Mouse (Mus musculus) cerebellum, adult 11-12 months (tissue): ENCODE measurements around the gene Nnat.
"Not testable (repeated sequence)": the region's sequence is repeated elsewhere in the genome, so short reads cannot be mapped to it uniquely, and the experiment has no call there.

Experiments
- DNase-seq: peaks from one replicate; pipeline ENCODE4 v3.0.0; 2022

The Nnat gene

DNA sequence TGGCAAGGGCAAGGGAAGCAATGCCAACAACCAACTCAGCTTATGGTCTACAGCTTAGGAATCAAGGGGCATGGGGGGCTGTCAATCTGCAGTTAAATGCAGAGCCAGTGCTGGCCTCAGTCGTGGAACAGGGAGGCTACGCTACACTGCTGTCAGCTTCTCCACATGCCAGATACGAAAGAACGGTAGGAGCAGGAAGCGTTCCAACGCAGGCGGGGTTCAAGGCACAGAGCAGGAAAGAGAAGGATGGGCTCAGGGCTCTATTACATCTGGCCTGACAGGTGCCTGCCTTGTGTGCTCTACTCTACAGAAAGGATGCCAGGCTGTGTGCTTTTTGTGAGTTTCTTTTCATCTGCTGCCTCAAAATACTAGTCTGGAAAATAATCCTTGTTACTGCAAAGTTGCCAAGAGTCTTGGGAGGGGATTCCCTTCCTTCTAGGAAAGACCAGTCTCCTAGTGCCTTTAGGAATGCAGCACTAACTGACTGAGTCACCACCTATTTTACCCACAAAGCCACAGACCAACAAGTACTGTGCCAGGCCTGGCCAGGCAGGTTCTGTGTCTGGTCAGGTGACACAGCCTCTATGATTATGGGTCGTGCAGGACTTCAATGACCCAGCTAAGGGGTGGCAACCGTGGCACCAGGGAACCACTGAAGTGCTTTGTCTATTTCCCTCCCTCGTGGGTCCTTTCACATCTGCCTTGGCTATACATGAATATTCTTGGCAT is 7.6 kb upstream of the Nnat start:
- no peak for DNase-seq

DNA sequence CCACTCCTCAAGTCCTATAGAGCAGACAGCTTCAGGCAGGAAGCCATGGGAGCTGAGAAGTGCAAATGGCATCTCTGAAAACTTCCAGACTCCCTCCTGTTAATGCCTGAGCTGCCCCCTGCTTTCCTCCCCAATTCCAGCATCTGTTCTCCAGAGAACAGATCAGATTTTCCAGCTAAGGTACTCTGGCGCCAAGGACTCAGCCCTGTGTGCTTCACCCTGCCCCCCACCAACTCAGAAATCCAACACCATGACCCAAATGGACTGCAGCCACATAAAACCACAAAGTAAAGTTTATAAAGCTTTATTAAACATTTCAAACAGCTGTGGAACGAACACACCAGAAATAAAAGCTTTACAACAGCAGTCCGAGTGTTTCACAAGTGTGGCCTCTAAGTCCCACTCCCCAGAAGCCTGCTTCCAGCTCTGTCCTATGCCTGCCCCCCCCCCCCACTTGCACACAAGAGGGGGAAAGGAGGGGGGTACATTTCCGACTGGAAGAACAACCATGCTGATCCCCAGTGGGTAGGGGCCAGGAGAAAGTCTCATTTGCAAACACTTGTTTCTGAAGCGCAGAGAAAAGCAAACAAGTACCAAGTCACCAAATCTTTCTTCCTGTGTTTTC is 3.7 kb upstream of the Nnat start:
- DNase-seq, result no peak

DNA sequence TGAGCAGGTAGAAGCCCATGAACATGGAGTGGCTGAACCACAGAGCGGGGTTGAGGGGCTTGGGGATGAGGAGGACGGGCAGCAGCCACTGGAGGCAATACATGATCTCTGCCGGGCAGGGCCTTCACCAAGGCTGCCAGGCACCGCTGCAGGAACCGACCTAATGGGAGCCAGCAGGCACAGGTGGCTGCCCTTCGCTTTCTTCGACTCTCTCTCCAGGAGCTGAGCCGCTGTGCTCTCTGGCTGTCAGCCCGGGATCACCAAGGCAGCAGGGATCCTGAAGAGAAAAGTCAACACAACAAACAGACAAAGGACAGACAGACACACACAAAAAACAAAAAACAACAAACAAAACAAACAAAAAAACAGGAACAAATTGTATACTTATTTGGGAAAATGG is 1.8 kb upstream of the Nnat start:
- peak; percentile 65 for DNase-seq

GRCm38 (mm10) chr2:157558520-157558919 is 1.4 kb upstream of the Nnat start:
- DNase-seq, result no peak

GRCm38 (mm10) chr2:157559440-157559839 is 438 bp upstream of the Nnat start:
- no peak for DNase-seq

GRCm38 (mm10) chr2:157560302-157560701 is 424 bp downstream of the Nnat start:
- DNase-seq, result no peak

- DNase-seq, result peak; percentile 87
Observed at GRCm38 (mm10) chr2:157561165-157561836, 1.4 kb downstream of the Nnat start.

GRCm38 (mm10) chr2:157563031-157563430 is 3.2 kb downstream of the Nnat start:
- DNase-seq, result no peak

DNA sequence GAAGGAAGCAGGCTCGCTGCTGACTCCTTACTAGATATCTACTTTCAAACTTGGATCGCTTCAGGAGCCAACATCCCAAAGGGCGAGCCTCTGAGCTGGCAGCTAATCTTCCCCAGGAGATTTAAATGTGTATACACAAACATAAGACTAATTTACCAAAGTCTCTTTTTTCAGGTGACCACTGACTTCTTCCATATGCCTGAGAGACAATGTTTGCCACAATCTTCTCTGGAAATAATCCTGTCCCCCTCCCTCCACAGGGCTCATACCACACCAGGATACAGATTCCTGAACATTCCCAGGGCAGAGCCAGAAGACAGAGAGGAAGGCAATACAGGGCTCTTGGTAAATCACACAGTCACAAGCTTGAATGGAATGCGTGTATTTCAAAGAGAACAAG is 4.8 kb downstream of the Nnat start:
- DNase-seq, result no peak

DNA sequence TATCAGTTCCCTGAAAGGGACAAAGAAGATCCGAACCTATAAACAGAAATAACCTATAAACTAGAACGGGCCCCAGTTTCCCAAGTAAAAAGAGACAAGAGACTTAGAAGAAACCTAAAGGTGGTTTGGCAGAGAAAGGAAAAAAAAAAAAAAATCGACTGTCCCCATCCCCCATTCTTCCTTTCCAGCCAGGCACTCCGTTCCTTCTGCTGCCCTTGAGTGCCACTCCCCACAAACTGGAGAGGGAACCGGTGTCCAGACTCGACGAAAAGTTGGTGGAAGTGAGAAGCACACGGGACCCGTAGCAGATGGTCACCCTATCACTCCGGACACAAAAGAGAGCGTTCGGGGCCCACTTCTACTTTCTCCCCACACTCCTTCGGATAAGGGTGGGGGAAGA is 5.6 kb downstream of the Nnat start:
- no peak for DNase-seq

DNA sequence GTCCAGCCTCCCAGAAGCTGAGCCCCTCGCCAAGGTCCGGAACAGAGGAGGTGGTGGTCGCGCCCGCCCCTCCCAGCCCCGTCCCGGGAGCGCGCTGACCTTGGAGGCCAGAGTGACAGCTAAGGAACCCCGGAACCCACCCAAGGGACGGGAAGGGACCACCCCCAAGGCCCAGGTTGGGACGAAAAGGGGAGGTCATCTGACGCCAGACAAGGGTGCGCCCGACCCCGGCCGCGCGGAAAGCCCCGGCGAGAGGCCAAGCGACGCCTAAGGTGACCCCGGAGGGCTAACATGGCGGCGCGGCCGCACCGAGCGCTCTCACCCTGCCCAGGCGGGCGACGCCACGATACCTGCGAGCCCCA is 6.0 kb downstream of the Nnat start:
- DNase-seq, result no peak

DNA sequence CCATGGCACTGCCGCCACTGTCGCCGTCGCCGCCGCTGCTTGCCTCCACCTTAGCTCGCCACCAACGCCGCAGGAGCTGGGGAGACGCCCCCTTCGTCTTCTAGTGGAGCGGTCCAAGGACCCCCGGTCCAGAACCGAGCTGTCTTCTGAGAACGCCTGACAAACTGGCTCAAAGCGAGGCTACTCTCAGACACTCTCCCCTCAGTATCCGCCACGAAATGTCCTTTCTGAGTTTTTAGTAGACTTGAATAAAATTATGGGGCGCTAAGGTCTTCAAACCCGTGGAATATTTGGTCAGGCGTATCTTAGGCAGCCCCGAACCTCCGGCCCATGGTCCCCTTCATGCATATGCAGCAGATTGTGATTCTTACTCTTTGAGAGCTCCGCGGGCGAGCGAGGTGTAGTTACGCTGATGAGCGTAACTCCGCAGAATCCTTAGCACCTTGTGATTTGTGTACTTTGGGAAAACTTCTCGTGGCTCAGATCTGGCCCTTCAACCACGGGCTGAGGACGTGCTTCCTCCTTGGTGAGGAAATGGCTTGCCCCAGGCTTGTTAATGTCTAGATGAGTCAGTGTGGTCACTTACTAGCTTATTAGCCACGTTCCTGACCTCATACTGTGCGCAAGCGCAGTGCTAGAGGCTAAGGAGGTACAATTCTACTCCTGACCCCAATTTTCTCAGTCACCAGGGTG is 6.5 kb downstream of the Nnat start:
- peak; percentile 85 for DNase-seq

GRCm38 (mm10) chr2:157567235-157567961 is 7.5 kb downstream of the Nnat start:
- DNase-seq, result no peak

DNA sequence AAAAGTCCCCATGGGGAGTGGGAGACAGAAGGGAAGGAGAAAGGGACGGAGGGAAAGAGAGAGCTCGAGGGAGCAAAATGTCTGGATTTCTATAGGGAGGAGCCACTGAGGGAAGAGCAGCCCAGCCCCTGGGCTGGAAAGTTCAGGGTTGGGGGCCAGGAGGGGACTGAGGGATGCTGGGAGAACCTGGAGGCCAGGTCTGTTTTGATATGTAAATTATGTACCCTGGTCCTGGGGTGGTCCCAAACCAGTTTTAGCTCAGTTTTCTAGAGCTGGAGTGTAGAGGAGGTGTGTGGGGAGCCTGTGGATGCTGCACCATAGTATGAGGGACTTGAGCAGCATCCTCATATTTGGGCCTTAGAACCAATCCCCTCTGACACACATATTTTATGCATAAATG is 9.0 kb downstream of the Nnat start:
- no peak for DNase-seq

- DNase-seq, result peak; percentile 67
Observed at GRCm38 (mm10) chr2:157569796-157570485, 10.1 kb downstream of the Nnat start.

GRCm38 (mm10) chr2:157571224-157571832 is 11.4 kb downstream of the Nnat start, which contains the start of gene Blcap:
Blcap (minus strand) TSS chr2:157571274.
- DNase-seq, result no peak

DNA sequence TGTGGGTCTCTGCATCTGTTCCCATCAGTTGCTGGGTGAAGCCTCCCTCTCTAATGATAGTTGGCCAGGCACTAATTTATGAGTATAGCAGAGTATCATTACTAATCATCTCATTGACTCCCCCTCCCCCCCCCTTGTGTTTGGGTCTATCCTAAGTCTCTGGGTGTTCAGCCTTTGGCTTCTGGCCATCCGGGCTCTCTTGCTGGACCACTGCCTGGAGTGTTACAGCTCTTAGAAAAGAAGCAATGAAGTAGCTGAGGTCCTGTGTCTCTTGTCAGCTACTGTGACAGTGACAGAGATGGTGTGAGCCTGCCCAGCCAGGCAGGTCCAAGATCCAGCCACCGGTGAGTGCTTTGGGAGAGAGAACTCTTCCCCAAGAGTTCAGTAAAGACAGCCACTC is 12.9 kb downstream of the Nnat start:
- DNase-seq, result no peak

DNA sequence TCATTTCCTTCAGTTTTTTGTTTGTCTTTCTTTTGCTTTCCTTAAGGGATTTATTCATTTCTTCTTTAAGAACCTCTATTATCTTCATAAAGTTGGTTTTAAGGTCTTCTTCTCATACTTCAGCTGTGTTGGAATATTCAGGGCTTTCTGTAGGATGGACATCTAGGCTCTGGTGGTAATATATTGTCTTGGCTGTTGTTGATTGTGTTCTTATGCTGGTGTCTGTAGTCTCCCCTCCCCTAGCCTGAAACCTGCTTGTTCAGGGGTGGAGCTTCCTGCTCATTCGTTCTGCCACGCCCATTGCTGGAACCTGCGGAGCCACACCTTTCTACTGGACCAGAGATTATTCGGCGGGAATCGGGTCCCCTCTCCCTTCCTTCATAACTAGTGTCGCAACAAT is 25.5 kb downstream of the Nnat start:
- not testable (repeated sequence) for DNase-seq

DNA sequence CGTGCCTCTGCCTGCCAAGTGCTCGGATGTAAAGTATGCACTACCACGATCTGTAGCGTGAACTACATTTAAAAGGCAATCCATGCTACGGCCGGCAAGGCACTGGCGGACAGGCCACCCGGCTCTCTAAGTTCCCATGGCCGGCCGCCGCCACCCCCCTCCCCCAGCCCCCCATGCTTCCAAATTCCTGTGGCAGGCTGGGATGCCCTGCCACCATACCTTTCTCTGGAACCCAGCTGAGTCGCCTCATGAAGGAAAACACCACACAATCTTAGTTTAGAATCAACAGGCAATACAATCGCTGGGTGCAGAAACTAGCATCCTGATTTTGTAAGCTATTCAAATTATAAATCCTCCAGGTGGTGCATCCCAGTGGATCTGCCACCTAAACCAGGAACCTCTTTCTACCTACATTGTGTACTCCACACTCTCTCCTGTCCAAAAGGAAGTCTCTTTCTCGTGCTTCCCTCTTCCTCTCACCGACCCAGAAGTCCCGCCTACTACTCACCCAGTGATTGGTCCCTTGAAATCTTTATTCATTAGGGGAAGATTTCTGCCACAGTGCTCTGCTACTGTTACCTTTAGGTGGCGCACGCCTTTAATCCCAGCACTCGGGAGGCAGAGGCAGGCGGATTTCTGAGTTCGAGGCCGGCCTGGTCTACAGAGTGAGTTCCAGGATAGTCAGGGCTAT is 37.1 kb downstream of the Nnat start:
- no peak for DNase-seq

GRCm38 (mm10) chr2:157601435-157601839 is 41.6 kb downstream of the Nnat start:
- no peak for DNase-seq

DNA sequence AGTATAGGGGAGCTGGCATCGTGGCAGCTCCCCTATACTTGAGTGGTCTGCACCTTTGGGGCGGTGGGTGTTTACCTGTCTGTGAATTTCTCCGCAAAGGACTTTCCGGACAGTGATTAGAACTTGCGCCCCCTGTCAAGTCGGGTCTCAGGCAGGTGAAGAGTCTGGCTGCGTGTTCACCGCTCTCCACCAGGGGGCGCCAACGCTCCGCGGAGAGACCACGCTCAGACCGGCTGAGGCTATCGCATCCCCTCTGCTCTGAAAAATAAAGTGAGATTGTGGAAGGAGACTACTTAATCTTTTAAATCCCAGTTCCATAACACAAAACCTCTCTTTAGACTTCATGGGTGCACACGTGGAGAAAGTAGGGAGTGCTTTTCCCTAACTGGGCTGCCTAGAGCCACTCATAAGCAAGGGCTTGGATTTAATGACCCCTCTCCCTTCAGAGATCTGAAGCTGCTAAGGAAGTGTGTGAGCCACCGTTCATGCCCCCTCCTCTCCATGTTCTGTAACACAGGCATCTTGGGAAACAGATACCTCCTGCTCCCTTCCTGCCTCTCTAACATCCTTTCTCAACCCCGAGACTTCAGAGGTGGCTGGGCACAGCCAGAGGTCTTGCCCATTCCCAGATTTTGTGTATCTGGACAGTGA is 45.3 kb downstream of the Nnat start:
- DNase-seq, result peak; percentile 36
